Mouse (Mus musculus) heart, postnatal 4 days (tissue): ENCODE measurements at regions not wholly inside any gene's neighbourhood (a gene's known extent, or its start where the extent isn't known, plus 50 kb on each side); places are given as distances from the start of the nearest gene placed in this dataset.

Experiments
- DNase-seq: peaks from one replicate; pipeline ENCODE4 v3.0.0; 2021

GRCm38 (mm10) chr14:101146746-101147145, 53.4 kb downstream of the Prr30 start:
- no peak for DNase-seq

GRCm38 (mm10) chr14:101137426-101137825, 62.7 kb downstream of the Prr30 start:
- peak; percentile 5 for DNase-seq
